Mouse (Mus musculus) liver, embryonic 14 days (tissue): Measurements from ENCODE around the gene Gm2916. TPM values are rescaled to one million over a fixed set of nuclear protein-coding genes. Genes with fewer than 3 reads are reported as not detected.

ENCODE experiments used
- polyA plus RNA-seq: library from polyadenylated mRNA; depleted of rRNA; stranded (reverse); fragments of >200 nt; gene quantifications from 2 replicates; pipeline ENCODE4 v1.2.3, GENCODE M21; 2012; rRNA removed

Gene Gm2916
- not detected in 2 replicates for polyA plus RNA-seq

GRCm38 (mm10) chr14:3883872-3884271 is at the start of gene Gm2916:
Gene Gm2916, plus strand, starts transcription at chr14:3884172.

GRCm38 (mm10) chr14:3845945-3846344 is 38.0 kb upstream of the Gm2916 start, which contains the start of gene Gm3033:
Gene Gm3033, plus strand, starts transcription at chr14:3846245.

GRCm38 (mm10) chr14:3931456-3931855 is 47.5 kb downstream of the Gm2916 start, which contains the start of gene Gm3029:
Gene Gm3029, plus strand, starts transcription at chr14:3931756.

GRCm38 (mm10) chr14:3963247-3963646 is 79.3 kb downstream of the Gm2916 start, which contains the start of gene Gm3095:
Gene Gm3095, plus strand, starts transcription at chr14:3963547.

Other genes starting within 250 kb of the Gm2916 start
- not detected in 2 replicates for gene Gm3012, start 249.7 kb upstream of the Gm2916 start, polyA plus RNA-seq
- gene Gm3020, start 232.1 kb upstream of the Gm2916 start, polyA plus RNA-seq = 0.01 and 0.02 TPM in 2 replicates
- gene Gm3043, start 195.4 kb upstream of the Gm2916 start, polyA plus RNA-seq = not detected in 2 replicates
- gene Gm3002, start 74.1 kb upstream of the Gm2916 start, polyA plus RNA-seq = 0.05 TPM in 1 of 2 replicates, not detected in the other
- gene Gm3033, start 37.9 kb upstream of the Gm2916 start, polyA plus RNA-seq = not detected in 2 replicates
- not detected in 2 replicates for gene Gm3029, start 47.6 kb downstream of the Gm2916 start, polyA plus RNA-seq
- not detected in 2 replicates for gene Gm3095, start 79.4 kb downstream of the Gm2916 start, polyA plus RNA-seq
- not detected in 2 replicates for gene Gm3099, start 114.2 kb downstream of the Gm2916 start, polyA plus RNA-seq
- gene Gm5796, start 139.8 kb downstream of the Gm2916 start, polyA plus RNA-seq = 0.02 TPM in 1 of 2 replicates, not detected in the other
- not detected in 2 replicates for gene Gm3115, start 199.9 kb downstream of the Gm2916 start, polyA plus RNA-seq
- gene Gm8108, start 226.4 kb downstream of the Gm2916 start, polyA plus RNA-seq = 0.05 and 0.06 TPM in 2 replicates